Mouse (Mus musculus) R1 (cell line): ENCODE results near the gene Sde2.

Experiments
- DNase-seq: peaks from one replicate; pipeline ENCODE4 v3.0.0-alpha.2; 2018; ENCODE audit warnings: low read depth, low spot score

Gene Sde2

DNA sequence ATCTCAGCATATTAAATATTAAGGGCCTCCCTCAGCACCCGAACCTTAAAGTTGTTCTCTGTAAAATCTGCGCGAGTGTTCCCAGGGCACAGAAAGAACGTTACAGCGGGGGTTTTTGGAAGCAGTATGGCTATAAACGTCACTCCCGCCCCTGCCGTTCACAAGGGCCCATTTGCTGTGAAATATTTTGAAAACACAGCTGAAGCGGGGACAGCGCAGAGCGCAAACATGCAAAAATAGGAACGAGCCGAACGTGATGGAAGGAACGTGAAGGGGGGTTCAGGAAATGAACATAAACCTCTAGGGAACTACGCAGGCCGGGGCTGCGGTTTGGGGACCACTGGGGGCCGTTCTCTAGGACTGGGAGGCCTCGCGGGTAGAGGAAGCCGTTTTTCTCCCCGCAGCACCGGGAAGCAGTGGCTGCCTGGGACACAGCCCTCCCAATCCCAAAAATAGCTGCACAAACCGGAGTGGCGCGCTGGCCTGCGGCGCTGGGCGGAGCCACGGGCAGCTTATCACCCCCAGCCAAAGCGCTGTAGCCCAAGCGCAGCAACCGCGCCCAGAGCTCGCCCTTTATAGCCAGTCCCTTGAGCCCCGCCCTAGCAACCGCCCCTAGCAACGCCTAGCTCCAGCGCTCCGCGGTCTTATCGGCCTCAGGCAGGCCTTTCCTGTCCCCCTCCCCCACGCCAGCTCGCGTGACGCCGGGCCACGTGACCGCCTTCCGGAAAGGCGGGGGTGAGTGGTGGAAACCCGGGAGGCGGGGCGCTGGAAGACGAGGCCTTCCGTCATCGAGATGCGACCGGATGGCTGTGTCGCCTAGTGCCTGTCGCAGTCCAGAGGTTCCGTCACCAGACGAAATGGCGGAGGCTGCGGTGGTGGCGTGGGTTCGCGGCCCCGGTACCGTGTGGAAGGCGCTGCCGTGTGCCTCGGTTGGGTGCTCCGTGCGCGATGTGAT, at the start of gene Sde2:
Gene Sde2, plus strand, starts transcription at position 812 of the 955 bp plus-strand sequence.
- peak; percentile 100 for DNase-seq

DNA sequence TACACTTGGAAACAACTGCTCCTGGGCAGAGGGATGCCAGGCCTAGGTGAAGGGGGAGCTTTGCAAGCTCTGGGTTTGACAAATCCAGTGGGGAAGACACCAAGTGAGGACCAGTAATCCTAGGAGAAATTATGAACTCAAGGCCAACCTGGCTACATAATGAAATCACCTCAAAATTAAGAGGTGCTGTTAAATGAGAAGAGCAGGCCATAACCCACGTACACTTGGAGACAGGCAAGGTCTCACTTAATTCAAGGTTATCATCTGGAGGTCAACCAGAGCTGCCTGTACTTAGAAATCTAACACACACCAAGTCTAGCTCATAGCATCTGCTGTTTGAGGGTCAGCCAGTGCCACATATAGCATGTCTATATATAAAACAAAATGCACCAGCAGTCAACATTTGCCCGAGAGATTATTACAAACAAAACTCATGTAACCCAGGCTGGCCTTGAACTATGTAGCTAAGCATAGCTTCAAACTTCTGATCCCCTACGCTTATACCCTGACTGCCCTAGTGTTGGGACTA, 49.4 kb upstream of the Sde2 start:
- no peak for DNase-seq

DNA sequence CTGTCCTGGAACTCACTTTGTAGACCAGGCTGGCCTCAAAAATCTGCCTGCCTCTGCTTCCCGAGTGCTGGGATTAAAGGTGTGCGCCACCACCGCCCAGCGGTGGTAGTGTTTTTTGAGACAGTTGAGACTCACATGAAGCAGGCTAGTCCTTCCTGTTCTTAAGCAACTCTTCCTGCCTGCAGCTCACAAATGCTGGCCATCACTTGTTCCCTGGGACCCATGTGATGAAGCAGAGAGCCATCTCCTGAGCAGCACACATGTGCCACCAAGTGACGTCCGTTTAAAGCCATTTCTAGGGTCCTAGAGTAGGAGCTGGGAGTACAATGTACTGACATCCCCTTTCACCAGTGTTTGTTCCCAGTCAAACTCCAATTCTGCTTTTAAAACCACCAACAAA, 47.0 kb upstream of the Sde2 start:
- peak; percentile 42 for DNase-seq

DNA sequence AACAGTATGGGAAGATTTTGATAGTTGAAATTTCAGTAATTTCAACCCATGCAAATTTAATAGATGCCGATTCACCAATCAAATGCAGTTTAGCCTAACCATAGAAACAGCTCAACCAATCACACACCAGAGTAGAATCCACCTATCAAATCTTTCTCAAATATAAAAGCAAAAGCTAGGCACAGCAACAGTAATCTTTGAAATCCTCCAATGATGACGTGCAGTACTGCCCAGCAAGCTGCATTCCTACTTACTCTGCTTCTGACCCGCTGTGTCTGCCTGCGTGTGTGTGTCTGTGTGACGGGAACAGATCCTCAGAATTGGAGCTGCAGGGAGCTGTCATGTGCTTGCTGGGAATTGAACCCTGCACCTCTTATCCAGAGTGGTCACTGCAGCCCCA, 42.1 kb upstream of the Sde2 start:
- DNase-seq: peak; percentile 25

DNA sequence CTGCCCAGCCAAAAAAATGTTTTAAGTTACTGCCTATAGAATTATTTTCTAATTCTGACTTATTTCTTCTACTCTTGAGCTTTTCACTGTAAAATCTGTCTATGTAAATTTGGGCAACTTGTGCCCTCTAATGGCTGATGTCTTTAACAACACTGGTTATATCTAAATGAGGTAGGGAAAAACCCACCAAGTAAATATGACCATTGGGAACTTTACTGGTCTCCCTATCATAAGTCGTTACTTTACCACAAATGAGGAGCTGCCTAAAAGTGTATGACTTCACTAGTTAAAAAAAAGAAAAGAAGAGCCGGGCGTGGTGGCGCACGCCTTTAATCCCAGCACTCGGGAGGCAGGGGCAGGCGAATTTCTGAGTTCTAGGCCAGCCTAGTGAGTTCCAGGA, 40.0 kb upstream of the Sde2 start:
- DNase-seq: peak; percentile 28

DNA sequence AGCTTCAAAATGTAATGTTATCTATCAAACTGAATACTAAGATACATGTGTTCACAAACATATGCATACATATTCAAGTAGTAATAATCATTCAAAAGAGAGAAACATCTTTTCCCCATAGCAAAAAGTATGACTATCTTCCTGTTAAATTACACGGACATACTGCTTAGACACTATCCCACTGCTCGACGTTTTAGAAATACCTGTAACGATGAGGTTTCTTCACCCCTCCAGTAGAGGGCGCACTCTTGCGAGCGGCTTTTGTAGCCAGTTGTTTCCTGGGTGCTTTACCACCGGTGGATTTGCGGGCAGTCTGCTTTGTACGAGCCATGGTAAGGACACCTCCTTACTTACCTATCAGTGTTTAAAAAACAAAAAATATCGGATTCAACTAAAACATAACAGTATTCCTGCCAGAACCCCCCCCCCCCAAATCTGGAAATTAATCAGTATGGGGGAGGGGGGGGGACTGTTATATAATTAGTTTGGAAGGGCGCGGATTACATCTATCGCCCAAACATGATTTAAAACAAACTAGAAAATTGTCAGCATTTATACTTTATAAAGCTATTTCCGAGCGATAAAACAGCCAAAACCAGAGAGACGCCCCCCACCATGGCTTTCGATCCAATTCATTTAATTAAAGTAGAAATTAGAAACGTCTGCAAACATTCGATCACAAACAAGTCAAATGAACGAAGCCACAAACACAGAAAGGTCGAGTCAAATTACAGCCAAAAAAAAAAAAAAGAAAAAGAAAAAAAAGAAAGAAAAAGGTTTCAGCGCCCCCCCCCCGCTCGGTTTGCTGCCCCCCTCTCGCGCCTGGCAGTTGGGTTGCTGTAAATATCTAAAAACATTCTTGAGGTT, 39.1 kb upstream of the Sde2 start:
- peak; percentile 55 for DNase-seq

DNA sequence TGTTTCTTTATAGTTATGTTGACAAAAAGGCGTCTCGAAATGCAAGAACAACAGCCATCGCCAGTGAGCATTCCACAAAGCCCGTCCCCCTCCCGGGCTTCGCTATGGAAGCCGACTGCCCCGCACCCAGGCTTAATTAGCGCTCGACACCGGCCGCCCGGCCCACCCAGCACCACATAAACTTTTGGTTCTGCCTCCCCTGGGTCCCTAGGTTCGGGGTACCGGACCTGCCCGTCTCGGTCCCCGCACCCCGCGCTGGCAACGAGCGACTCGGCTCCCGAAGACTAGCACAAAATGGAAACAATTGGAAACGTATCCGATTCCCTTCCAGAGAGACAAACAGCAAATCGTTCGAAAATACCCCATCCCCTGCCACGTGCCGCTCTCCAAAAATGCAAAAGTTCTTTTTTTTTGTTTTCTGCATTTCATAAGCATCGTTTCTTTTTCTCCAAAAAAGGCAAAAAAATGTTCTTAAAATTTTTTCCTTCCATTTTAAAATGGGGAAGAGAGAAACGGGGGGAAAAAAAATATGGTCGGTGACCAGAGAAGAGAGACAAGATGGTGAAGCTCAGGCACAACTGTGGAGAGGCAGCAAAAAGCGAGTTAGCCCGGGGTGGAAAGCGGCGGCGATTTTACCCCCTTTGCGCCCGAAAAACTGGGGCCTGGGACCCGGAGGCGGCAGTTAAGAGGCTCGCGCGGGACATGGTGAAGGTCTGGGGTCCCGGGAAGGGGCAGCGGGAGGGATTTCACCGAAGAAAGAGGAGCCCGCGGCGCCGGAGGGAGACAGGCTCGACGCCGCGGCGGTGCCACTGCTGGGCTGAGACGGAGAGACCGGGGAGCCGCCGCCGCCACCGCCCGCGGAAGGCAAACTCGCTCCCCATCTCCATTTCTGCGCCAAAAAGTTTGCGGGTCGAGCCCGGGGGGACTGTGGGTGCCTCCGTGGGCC, 38.2 kb upstream of the Sde2 start:
- DNase-seq: peak; percentile 60

DNA sequence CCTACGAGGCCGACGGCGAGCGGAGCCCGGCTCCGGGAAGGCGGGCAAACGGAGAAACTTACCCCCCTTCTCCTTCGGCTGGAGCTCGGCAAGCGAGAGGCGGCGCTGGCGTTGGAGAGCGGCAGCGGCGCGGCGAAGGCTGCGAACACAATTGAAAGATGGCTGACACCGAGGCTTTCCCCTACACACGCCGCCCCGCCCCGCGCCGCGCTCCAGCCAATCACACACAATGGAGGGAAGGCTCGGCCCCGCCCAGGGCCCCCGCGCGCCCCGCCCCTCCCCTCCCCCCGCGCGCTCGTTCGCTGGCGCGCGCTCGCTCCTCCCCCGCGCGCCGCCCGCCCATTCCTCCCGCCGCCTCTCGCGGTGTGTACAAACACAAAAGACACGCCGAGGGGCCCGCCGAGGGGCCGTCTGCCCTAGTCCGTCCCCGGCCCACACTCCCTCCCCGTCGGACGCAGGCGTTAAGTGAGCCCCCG, 37.5 kb upstream of the Sde2 start:
- DNase-seq: peak; percentile 91

DNA sequence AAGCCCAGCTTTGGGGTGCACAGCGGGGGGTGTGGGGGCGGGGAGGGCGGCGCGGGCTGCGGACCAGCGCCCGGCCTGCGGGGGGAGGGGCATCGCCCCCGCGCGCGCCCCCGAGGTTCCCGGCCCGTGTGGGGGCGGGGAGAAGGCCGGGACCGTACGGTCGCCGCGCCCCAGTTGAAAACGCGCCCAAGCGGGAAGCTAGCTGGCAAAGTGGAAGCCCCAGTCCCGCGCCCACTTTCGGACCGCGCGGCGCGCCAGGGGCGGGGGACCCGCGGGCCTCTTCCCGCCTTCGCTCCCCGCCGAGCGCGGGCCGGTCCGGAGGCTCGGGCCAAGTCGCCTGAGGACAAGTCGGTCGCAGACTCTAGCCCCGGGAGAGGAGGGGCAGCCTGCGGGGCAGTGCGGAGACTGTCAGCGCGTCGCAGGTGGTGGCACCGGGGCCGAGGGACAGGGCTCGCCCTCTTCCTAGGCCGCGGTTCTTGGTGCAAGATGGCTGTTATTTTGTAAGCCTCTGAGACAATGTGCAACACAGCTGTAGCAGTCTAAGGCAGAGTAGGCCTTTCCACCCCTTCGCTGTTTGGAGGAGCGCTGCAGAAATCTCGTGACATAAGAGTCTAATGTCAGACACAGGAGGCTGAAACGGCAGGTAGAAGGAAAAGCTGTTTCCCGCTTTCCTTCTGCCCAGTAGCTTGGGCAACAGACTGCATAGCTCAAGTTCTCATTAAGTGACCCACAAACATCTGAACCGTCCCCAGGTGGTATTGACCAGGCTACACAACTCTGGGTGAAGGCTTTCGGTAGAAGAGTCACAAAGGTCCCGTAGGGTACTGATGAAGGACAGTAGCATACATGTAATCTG, 36.8 kb upstream of the Sde2 start, which contains the start of gene H3f3a:
Gene H3f3a, minus strand, starts transcription at position 59 of the 856 bp plus-strand sequence.
- DNase-seq: peak; percentile 80

DNA sequence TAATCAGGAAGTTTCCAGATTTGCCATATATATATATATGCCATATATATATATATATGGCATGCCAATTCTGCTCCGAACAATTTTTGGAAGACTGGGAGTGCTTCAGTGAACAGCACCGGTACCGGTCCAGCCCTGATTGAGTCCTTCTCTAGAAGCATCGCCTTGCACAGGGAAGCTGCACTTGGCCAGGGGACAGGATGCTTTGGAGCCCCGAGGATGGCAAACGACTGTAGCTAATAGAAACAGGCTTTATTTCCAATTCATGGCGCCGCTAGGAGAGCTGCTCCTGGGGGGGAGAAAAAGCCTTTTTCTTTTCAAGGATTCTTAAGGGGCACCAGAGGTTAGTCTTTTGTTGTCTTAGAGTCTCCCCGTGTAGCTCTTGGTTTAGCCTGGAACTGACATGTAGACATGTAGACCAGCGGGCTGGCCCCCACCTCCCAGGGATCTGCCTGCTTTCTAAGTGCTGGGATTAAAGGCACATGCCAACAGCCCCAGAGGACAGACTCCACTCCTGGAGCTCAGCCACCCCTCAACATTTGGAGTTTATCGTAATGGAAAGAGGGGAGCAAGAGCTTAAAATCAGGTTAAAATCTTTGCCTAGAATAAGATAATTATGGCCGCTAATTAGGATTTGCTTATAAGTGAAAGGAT, 35.4 kb upstream of the Sde2 start:
- no peak for DNase-seq

DNA sequence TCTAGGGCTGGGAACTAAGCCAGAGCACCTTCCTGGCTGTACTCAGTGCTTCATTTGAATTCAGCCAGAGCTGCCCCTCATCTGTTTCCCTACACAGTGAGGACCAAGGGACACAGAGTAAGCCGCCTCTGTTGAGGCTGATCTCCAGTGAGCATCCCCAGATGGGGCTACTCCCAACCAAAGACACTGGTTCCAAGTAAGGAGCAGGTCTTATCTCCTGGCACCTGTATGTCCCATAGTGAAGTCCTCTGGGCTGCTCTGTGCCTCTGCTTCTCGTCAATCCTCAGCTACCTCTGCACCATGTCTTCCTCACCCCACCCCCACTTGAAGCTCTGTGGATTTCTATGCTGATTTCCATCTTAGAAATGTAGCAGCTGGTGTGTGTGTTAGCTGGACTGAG, 32.9 kb upstream of the Sde2 start:
- no peak for DNase-seq

DNA sequence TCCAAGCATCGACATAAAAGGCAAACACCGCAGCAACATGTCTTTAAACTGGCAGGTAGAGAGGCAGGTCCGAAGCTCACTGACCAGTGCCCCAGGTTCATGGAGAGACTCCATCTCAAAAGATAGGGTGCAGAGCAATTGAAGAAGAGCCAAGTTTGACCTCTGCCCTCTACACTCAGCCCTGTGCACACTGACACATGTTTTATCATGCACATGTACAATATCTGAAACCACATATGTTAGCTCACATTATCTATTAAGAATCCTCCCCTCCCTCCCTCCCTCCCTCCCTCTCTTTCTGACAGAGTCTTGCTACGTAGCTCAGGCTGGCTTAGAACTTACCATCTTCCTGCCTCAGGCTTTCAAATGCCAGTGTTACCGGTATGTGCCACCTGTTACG, 29.8 kb upstream of the Sde2 start:
- DNase-seq: no peak

DNA sequence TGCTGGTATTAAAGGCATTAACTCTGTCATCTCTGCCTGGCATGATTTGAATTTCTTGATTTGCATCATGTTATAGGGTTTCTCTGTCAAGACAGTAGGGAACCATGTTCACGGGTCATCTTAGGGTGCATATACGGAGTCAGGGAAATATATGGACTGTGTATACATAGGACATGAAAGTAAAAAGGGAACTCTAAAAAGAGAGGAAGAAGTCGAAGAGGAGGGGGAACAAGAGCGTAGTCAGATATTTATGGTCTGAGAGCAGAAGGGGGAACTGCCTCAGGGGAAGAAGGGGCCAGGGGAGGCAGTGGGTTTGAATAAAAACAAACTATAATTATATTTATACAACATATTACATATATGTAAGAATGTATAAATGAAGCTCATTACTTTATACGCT, 28.7 kb upstream of the Sde2 start:
- DNase-seq: no peak

DNA sequence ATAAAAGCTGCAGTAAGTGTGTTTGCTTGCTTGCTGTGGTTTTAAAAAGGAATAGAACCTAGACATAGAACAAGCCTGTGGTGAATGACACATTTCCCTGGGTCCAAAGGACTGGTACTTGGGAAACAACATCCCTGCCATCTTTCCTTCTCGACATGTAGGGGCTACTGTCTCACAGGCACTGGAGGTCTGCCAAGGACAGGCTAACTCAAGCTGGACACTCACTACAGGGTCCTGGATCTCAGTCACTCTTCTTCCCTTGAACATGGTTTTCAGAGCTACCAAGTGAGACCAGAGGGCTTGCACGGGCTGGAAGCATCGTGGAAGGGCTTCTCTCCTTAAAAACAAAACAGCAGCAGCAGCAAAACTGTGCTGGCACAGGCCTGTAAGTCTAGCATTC, 27.2 kb upstream of the Sde2 start:
- DNase-seq: no peak

DNA sequence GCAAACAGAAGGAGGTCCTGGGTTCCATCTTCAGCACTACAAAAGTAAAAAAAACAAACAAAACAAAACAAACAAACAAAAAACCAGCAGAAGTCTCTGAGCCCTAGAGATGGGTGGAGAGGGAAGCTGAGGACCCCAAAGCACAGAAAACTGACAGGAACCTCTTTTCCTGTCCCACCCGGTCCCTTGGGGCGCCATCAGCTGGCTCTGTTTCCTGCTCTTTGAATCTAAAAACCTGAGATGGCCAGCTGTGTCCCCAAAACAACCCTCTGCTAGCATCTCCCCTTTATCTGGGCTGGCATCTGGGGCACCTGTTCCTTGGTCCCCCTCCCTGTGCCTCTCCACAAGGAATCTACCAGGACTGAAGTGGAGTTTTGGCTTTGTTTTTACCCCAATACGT, 26.2 kb upstream of the Sde2 start:
- DNase-seq: no peak

DNA sequence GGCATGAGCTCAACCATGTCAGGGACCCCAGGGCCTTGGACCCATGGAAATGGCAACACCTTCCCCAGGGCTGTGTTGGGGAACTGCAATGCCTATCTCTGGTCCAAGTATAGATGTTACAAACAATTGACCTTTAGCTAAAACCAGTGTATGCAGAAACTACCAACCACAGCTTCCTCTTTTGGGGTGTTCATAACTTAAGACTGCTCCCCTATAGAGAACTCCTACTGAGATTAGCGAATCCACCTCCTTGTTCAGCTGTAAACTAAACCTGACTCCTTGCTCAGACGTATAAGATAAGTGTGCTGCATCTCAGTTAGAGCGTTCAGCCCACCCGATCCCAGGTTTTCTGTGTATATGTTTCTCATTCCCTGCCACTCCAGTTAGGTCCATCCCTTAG, 24.3 kb upstream of the Sde2 start:
- DNase-seq: no peak

DNA sequence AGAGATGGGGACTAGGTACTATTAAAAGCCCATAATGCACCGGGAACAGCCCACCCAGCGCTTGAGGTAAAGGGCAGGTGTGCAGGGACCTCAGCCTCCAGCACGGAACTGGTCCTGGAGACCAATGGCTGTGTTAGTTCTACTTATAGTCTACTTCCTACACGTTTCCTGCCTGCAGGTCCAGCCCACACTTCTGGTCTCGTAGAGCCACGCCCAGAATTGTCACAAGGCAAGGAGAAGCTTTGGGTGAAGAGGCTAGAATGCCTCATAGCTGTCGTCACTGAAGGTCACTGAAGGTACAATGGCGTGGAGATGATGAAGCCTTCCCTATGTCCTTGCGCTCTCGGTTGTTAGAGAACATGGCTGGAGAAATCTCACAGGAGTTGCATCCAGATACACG, 21.2 kb upstream of the Sde2 start:
- DNase-seq: peak; percentile 80

DNA sequence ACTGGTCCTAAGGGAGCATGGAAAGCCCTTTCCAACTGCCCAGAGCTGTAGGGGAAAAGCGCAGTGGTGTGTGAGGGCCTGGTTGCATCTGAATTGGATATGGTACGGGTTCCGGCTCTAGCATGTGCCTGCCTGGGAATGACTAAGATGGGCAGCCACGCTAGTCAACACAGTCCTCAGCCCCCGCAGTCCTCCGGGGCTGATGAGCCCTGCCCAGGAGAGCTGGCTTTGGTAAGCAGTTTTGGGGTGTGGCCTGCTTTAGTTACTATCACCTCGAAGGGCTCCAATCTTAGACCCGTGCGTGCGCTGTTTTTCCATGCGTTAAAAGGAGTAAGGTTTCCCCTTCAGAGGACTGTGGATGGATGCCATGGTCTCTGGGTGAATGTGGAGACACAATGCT, 20.8 kb upstream of the Sde2 start:
- DNase-seq: peak; percentile 30

DNA sequence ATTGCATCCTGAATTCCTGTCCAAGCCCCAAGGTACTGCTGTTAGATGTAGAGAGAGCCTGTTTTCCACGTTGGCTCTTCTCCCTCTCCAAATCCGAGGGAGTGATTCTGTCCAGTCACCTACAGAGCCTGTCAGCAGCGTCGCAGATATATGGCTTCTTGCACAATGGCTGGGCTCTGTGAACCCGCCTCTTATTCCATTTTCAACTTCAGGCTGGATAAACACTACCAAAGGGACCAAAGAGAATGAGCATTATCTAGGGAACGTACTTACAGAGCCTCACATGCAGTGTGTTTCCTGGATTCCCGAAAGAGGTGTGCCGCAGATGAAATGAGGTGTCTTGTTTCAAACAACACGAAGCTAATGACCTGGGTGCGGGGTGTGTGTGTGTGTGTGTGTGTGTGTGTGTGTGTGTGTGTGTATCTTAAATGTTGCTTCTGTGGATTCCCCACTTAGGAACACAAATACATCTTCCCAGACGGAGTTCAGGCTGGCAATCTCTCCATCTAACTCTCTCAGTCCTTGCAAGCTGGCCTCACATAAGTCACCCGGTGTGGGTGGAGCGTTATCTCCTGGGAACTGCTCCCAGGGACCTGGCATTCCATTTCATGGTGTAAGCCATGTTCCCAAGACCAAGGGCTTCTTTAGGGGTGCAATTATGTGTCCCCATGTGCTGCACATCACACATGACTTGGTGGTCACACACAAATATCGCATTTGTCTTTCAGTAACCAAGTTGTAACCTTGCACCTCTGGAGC, 20.2 kb upstream of the Sde2 start:
- DNase-seq: peak; percentile 37
